ENCODE assay signal across 16 mouse cellular contexts in genomic region chr13:3659163-3660160, GRCm38 (mm10). TPM values are rescaled to one million over a fixed set of nuclear protein-coding genes. Genes with fewer than 3 reads are reported as not detected.
DNase-seq lines count a peak whose midpoint lies in the region; ATAC-seq and TF ChIP-seq lines count a peak whose summit lies in the region.
"Had no signal": no experiment of that assay in that cellular context is flagged by ENCODE, and none has a peak within 500 bp of the region (broad histone marks: within the 10 kb centered on the region; RNA-seq: fewer than 3 reads in every experiment).

No protein-coding gene starts in this region.

- TF ChIP-seq CTCF in kidney, adult 2 months (conservative IDR thresholded peaks at IDR 0.05; ENCODE audit: insufficient read depth, insufficient read length, low read depth, low read length) = no peak

- WGBS in kidney, adult 2 months = 42% methylated on average over 16 of the region's 16 CpGs
- WGBS in kidney, embryonic 14.5 days = 68% methylated on average over 16 of the region's 16 CpGs
- WGBS in hindbrain, embryonic 10.5 days = 83% methylated on average over 16 of the region's 16 CpGs
- WGBS in forebrain, embryonic 10.5 days = 88% methylated on average over 16 of the region's 16 CpGs

- no peak overlapping the region for H3K4me3 ChIP-seq in kidney, adult 2 months (ENCODE audit: insufficient read depth, low read depth, low read length)
- no peak overlapping the region for H3K4me3 ChIP-seq in kidney, embryonic 14.5 days (ENCODE audit: low read length)
- no peak overlapping the region for H3K4me3 ChIP-seq in myocyte
- H3K4me3 ChIP-seq in hindbrain, embryonic 10.5 days = no peak overlapping the region
- no peak overlapping the region for H3K4me3 ChIP-seq in forebrain, embryonic 10.5 days
- H3K4me3 ChIP-seq: heart, embryonic 15.5 days; hindbrain, embryonic 12.5 days had no signal

- no peak overlapping the region for H3K9ac ChIP-seq in kidney, embryonic 14.5 days (ENCODE audit: low read depth, low read length)
- H3K9ac ChIP-seq: heart, embryonic 15.5 days; hindbrain, embryonic 12.5 days; liver, embryonic 14.5 days had no signal

- ATAC-seq in kidney, embryonic 14.5 days (ENCODE audit: low FRiP score, low TSS enrichment) = no peak
- ATAC-seq: midbrain, embryonic 16.5 days; Patski had no signal

- DNase-seq in kidney, adult 2 months = peak; percentile 80
- DNase-seq in lung, postnatal 36 days = peak; percentile 66
- DNase-seq in lung, postnatal 10 days = no peak
- DNase-seq in hindbrain, embryonic 10.5 days (ENCODE audit: low spot score) = no peak
- no peak for DNase-seq in forebrain, embryonic 10.5 days (ENCODE audit: extremely low spot score, low spot score)
- DNase-seq in testis, postnatal 14 days (ENCODE audit: low spot score) = no peak
- DNase-seq: cerebellum, adult 11 months; kidney, postnatal 25 days; right cerebral cortex, postnatal 14 days had no signal

- H3K27me3 ChIP-seq in kidney, adult 2 months (replicated peaks; ENCODE audit: control insufficient read depth, insufficient read depth, low read length) = no peaks in the 10 kb centered on the region
- H3K27me3 ChIP-seq in kidney, embryonic 14.5 days (ENCODE audit: control insufficient read depth, insufficient read depth, low read length) = no peaks in the 10 kb centered on the region
- H3K27me3 ChIP-seq in myocyte (ENCODE audit: control insufficient read depth, insufficient read depth, insufficient read length) = no peaks in the 10 kb centered on the region
- no peaks in the 10 kb centered on the region for H3K27me3 ChIP-seq in hindbrain, embryonic 10.5 days (ENCODE audit: insufficient read depth, poor library complexity, severe bottlenecking)
- H3K27me3 ChIP-seq in forebrain, embryonic 10.5 days (ENCODE audit: poor library complexity, severe bottlenecking) = no peaks in the 10 kb centered on the region
- H3K27me3 ChIP-seq: heart, embryonic 15.5 days; hindbrain, embryonic 12.5 days; Patski had no signal

- H3ac ChIP-seq in myocyte (ENCODE audit: control insufficient read depth, insufficient read length) = no peak overlapping the region

- H3K4me1 ChIP-seq in kidney, adult 2 months (ENCODE audit: control insufficient read depth, insufficient read depth, low read length) = peaks cover 15% of the 10 kb centered on the region; the same call in 1 of the 2 replicates
- no peaks in the 10 kb centered on the region for H3K4me1 ChIP-seq in kidney, embryonic 14.5 days (ENCODE audit: control insufficient read depth, insufficient read depth, low read length)
- H3K4me1 ChIP-seq in hindbrain, embryonic 10.5 days (replicated peaks) = no peaks in the 10 kb centered on the region
- H3K4me1 ChIP-seq in forebrain, embryonic 10.5 days = no peaks in the 10 kb centered on the region
- H3K4me1 ChIP-seq: heart, embryonic 15.5 days; hindbrain, embryonic 12.5 days had no signal

- no peak for TF ChIP-seq POLR2A in kidney, adult 2 months (IDR thresholded peaks at IDR 0.05; ENCODE audit: low read depth, low read length)
- no peak for TF ChIP-seq POLR2A in myocyte (IDR thresholded peaks at IDR 0.05; ENCODE audit: insufficient read length, low read depth)

- no peaks in the 10 kb centered on the region for H3K9me3 ChIP-seq in kidney, embryonic 14.5 days (ENCODE audit: control insufficient read depth, low read length)
- no peaks in the 10 kb centered on the region for H3K9me3 ChIP-seq in hindbrain, embryonic 10.5 days
- peaks cover 4% of the 10 kb centered on the region; the same call in 1 of the 2 replicates for H3K9me3 ChIP-seq in forebrain, embryonic 10.5 days
- H3K9me3 ChIP-seq: heart, embryonic 15.5 days; hindbrain, embryonic 12.5 days had no signal

- no peaks in the 10 kb centered on the region for H3K36me3 ChIP-seq in kidney, adult 2 months (ENCODE audit: control insufficient read depth, insufficient read depth, low read length)
- H3K36me3 ChIP-seq in kidney, embryonic 14.5 days (ENCODE audit: control insufficient read depth, insufficient read depth, low read length) = no peaks in the 10 kb centered on the region
- H3K36me3 ChIP-seq in myocyte (ENCODE audit: control insufficient read depth, insufficient read depth) = no peaks in the 10 kb centered on the region
- no peaks in the 10 kb centered on the region for H3K36me3 ChIP-seq in hindbrain, embryonic 10.5 days
- H3K36me3 ChIP-seq in forebrain, embryonic 10.5 days (replicated peaks) = no peaks in the 10 kb centered on the region
- H3K36me3 ChIP-seq: heart, embryonic 15.5 days; hindbrain, embryonic 12.5 days had no signal

- peak overlapping the region; percentile 90 for H3K27ac ChIP-seq in kidney, adult 2 months (ENCODE audit: insufficient read depth, low read depth, low read length)
- no peak overlapping the region for H3K27ac ChIP-seq in kidney, embryonic 14.5 days (ENCODE audit: low read depth, low read length)
- H3K27ac ChIP-seq in hindbrain, embryonic 10.5 days = no peak overlapping the region
- H3K27ac ChIP-seq in forebrain, embryonic 10.5 days = no peak overlapping the region
- H3K27ac ChIP-seq: heart, embryonic 15.5 days; hindbrain, embryonic 12.5 days; liver, embryonic 14.5 days had no signal

- no peaks in the 10 kb centered on the region for H3K79me2 ChIP-seq in myocyte (ENCODE audit: control insufficient read depth, insufficient read depth)

- no peak overlapping the region for H3K4me2 ChIP-seq in kidney, embryonic 14.5 days (replicated peaks; ENCODE audit: low read depth, low read length)
- H3K4me2 ChIP-seq in myocyte (ENCODE audit: low read depth) = no peak overlapping the region
- H3K4me2 ChIP-seq: heart, embryonic 15.5 days; hindbrain, embryonic 12.5 days had no signal

TF ChIP-seq in myocyte, 11 proteins besides CTCF, POLR2A, EP300 and RAD21:
- 0 out of 2 replicates have a peak, but pooled peaks have one; percentile 3 for TF ChIP-seq CEBPB (IDR thresholded peaks at IDR 0.05; ENCODE audit: insufficient read depth, poor library complexity, severe bottlenecking)
- TF ChIP-seq SRF (IDR thresholded peaks at IDR 0.05; ENCODE audit: control insufficient read depth, insufficient read length, low read depth) = no peak
TF ChIP-seq in myocyte: peak in this region for 1.

RNA-seq across cellular contexts. Expression of gene Asb13, which starts 25.6 kb away (rescaled TPM):
- 41.9 and 42.6 TPM in 2 replicates for polyA plus RNA-seq in kidney, adult 2 months (2012; rRNA removed)
- 10.5 and 15.7 TPM in 2 replicates for polyA plus RNA-seq in kidney, embryonic 14.5 days (2014; fragmentation: Nextera tagmentation; extraction: Ambion mirVana)
- polyA plus RNA-seq in myocyte (2012; fragmentation: generic; extraction: Trizol) = 0.97 TPM
- polyA plus RNA-seq in hindbrain, embryonic 10.5 days (2016; fragmentation: Nextera tagmentation; extraction: Ambion mirVana) = 14.3 and 16.2 TPM in 2 replicates
- polyA plus RNA-seq in forebrain, embryonic 10.5 days (2016; fragmentation: Nextera tagmentation; extraction: Ambion mirVana) = 15.7 and 16.9 TPM in 2 replicates

RNA-seq across cellular contexts. Expression of gene Fam208b, which starts 48.6 kb away (rescaled TPM):
- 2.3 and 2.8 TPM in 2 replicates for polyA plus RNA-seq in kidney, adult 2 months (2012; rRNA removed)
- 24.7 and 25.8 TPM in 2 replicates for polyA plus RNA-seq in kidney, embryonic 14.5 days (2014; fragmentation: Nextera tagmentation; extraction: Ambion mirVana)
- 2.5 TPM for polyA plus RNA-seq in myocyte (2012; fragmentation: generic; extraction: Trizol)
- polyA plus RNA-seq in hindbrain, embryonic 10.5 days (2016; fragmentation: Nextera tagmentation; extraction: Ambion mirVana) = 14.2 and 17.7 TPM in 2 replicates
- polyA plus RNA-seq in forebrain, embryonic 10.5 days (2016; fragmentation: Nextera tagmentation; extraction: Ambion mirVana) = 20.9 and 24.4 TPM in 2 replicates

Comparison
In these comparisons a context has a peak if more than half of its experiments do, and no peak if none do; other contexts are left out.
1. DNase-seq: peak in kidney, adult 2 months (single experiment) and lung, postnatal 36 days (single experiment); none in lung, postnatal 10 days (single experiment), hindbrain, embryonic 10.5 days (single experiment), forebrain, embryonic 10.5 days (single experiment) and testis, postnatal 14 days (single experiment).